Mouse (Mus musculus) liver, embryonic 14.5 days (tissue): ENCODE data around the gene Gpr183.

ENCODE experiments used
- CTCF ChIP-seq: IDR thresholded peaks from 2 replicates; pipeline ENCODE4 v1.5.1; 2016; ENCODE audit warnings: antibody characterized with exemption, low read depth, control low read depth
- EP300 ChIP-seq: IDR thresholded peaks from 2 replicates; pipeline ENCODE4 v1.6.1; 2016; ENCODE audit warnings: antibody characterized with exemption, low read depth

DNA sequence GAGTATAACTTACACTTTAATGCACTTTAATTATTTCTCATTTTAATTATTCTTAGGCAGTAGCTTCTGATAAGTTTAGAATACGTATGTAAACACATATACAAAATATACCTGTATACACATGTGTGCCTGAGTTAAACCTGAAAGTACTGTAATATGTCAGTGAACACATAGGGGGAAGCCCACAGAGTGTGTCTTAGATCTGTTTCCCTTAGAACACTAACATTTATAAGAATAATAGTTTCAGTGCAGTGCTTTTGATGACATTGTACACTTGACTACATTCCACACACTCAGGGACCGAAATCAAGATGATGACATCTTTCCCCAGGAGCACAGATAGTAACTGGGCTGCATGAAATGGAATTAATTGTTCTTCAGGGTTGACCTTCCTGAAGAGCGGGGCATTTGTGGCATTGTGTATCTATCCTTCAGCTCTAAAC, 5.4 kb downstream of the Gpr183 start:
- TF ChIP-seq CTCF (no peak), EP300 (no peak)
